Mouse (Mus musculus): ENCODE results near the gene Col6a1. TPM values are rescaled to one million over a fixed set of nuclear protein-coding genes. Genes with fewer than 3 reads are reported as not detected.

Col6a1 gene
- 8.6 and 11.5 TPM in 2 replicates for polyA plus RNA-seq (2012; rRNA removed)

DNA sequence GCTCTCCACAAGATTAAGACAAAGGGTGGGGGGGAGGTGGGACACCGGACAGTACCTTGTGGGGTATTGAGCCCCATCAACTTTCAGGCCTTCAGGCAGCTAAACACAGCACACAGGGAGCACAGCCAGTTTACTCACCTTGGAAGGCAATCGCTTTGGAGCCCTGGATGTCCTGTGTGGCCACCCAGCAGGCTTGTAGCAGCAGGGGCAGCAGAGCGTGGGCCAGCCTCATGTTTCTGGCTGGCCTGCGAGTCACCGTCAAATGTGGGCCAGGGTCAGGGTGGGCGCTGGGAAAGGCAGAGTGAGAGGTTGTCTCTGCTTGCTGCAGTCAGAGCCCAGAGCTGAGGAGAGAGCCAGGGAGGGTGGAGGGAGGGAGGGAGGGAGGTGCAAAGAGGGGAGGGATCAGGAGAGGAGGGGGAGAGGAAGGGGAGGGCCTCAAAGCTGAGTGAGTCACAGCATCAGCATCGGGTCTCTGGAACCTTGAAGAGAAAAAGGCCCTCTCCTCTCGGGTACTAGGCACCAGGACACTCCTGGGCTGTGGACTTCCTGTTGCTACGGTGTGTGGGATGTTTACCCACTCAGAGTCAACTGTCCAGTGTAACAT, at the start of gene Col6a1:
Gene Col6a1, minus strand, starts transcription at position 487 of the 604 bp plus-strand sequence.

Other genes starting within 250 kb of the Col6a1 start
- gene Lss, start 194.6 kb downstream of the Col6a1 start, polyA plus RNA-seq (2012; rRNA removed): 76.3 and 92.5 TPM in 2 replicates
- gene Spatc1l, start 163.9 kb downstream of the Col6a1 start, polyA plus RNA-seq (2012; rRNA removed): 0.10 and 0.14 TPM in 2 replicates
- gene Ftcd, start 150.5 kb downstream of the Col6a1 start, polyA plus RNA-seq (2012; rRNA removed): 127 and 138 TPM in 2 replicates
- 6.8 and 9.4 TPM in 2 replicates for gene Col6a2, start 102.5 kb downstream of the Col6a1 start, polyA plus RNA-seq (2012; rRNA removed)
- gene Pcbp3, start 235.7 kb upstream of the Col6a1 start, polyA plus RNA-seq (2012; rRNA removed): 0.83 and 1.3 TPM in 2 replicates

All from liver, embryonic 18 days (tissue).